ENCODE assay signal across 41 mouse cellular contexts in genomic region chr4:120611005-120611404, GRCm38 (mm10). TPM values are rescaled to one million over a fixed set of nuclear protein-coding genes. Genes with fewer than 3 reads are reported as not detected.
DNase-seq lines count a peak whose midpoint lies in the region; ATAC-seq and TF ChIP-seq lines count a peak whose summit lies in the region.
"Had no signal": no experiment of that assay in that cellular context is flagged by ENCODE, and none has a peak within 500 bp of the region (broad histone marks: within the 10 kb centered on the region; RNA-seq: fewer than 3 reads in every experiment).

No protein-coding gene starts in this region.

- no peak for TF ChIP-seq EP300 in heart, postnatal 0 days (IDR thresholded peaks at IDR 0.05; ENCODE audit: low read depth)

- ATAC-seq in heart, embryonic 12.5 days (ENCODE audit: insufficient number of reproducible peaks, low FRiP score): no peak
- ATAC-seq in heart, postnatal 0 days (ENCODE audit: insufficient read depth, low read depth): no peak
- ATAC-seq in frontal cortex, adult (ENCODE audit: low TSS enrichment): no peak
- ATAC-seq: forebrain, embryonic 16.5 days; intestine, embryonic 16.5 days; liver, embryonic 12.5 days; liver, postnatal 0 days; midbrain, embryonic 16.5 days; Patski had no signal

- no peak overlapping the region for H3K4me3 ChIP-seq in cerebellum, adult 2 months (replicated peaks; ENCODE audit: insufficient read depth, low read depth, low read length)
- no peak overlapping the region for H3K4me3 ChIP-seq in heart, embryonic 12.5 days
- H3K4me3 ChIP-seq in heart, postnatal 0 days (ENCODE audit: low read depth, low read length): no peak overlapping the region
- no peak overlapping the region for H3K4me3 ChIP-seq in olfactory bulb, adult 2 months (ENCODE audit: insufficient read depth, low read depth, low read length)
- H3K4me3 ChIP-seq: erythroblast, embryonic 14.5 days; hindbrain, embryonic 13.5 days; liver, embryonic 12.5 days had no signal

- WGBS in cerebellum, adult 2 months: 79% methylated on average over 3 of the region's 3 CpGs
- WGBS in heart, embryonic 12.5 days: 94% methylated on average over 3 of the region's 3 CpGs
- WGBS in heart, postnatal 0 days: 85% methylated on average over 3 of the region's 3 CpGs
- WGBS in olfactory bulb, adult 2 months: 75% methylated on average over 3 of the region's 3 CpGs

- 0 out of 2 replicates have a peak overlapping the region, but pooled peaks have one; percentile 57 for H3K27ac ChIP-seq in cerebellum, adult 2 months (ENCODE audit: insufficient read depth, low read length)
- peak overlapping the region; percentile 54; the same call in 1 of the 2 replicates for H3K27ac ChIP-seq in heart, embryonic 12.5 days (ENCODE audit: poor library complexity, severe bottlenecking)
- peak overlapping the region; percentile 57; the same call in 1 of the 2 replicates for H3K27ac ChIP-seq in heart, postnatal 0 days (ENCODE audit: low read depth)
- H3K27ac ChIP-seq in olfactory bulb, adult 2 months (ENCODE audit: insufficient read depth, low read depth, low read length): peak overlapping the region; percentile 36; the same call in 1 of the 2 replicates
- H3K27ac ChIP-seq: hindbrain, embryonic 13.5 days had no signal

- H3K9ac ChIP-seq in heart, embryonic 12.5 days: no peak overlapping the region
- no peak overlapping the region for H3K9ac ChIP-seq in heart, postnatal 0 days (replicated peaks; ENCODE audit: low read depth, low read length)
- H3K9ac ChIP-seq: hindbrain, embryonic 13.5 days; liver, embryonic 12.5 days; liver, postnatal 0 days had no signal

- H3K4me2 ChIP-seq in heart, embryonic 12.5 days: no peak overlapping the region
- no peak overlapping the region for H3K4me2 ChIP-seq in heart, postnatal 0 days (ENCODE audit: low read depth, low read length)
- H3K4me2 ChIP-seq: hindbrain, embryonic 13.5 days; liver, embryonic 12.5 days; midbrain, embryonic 11.5 days had no signal

- peaks cover 39% of the 10 kb centered on the region for H3K4me1 ChIP-seq in cerebellum, adult 2 months (ENCODE audit: control insufficient read depth, insufficient read depth, low read length)
- H3K4me1 ChIP-seq in heart, embryonic 12.5 days (replicated peaks): peaks cover 51% of the 10 kb centered on the region
- peaks cover 32% of the 10 kb centered on the region for H3K4me1 ChIP-seq in heart, postnatal 0 days (ENCODE audit: control insufficient read depth, insufficient read depth)
- peaks cover 25% of the 10 kb centered on the region for H3K4me1 ChIP-seq in olfactory bulb, adult 2 months (ENCODE audit: control insufficient read depth, insufficient read depth, low read length)

- H3K27me3 ChIP-seq in cerebellum, adult 2 months (ENCODE audit: control insufficient read depth, insufficient read depth, low read length): no peaks in the 10 kb centered on the region
- no peaks in the 10 kb centered on the region for H3K27me3 ChIP-seq in heart, embryonic 12.5 days (replicated peaks)
- no peaks in the 10 kb centered on the region for H3K27me3 ChIP-seq in heart, postnatal 0 days (ENCODE audit: control insufficient read depth, insufficient read depth, low read length)
- H3K27me3 ChIP-seq: CH12.LX; hindbrain, embryonic 13.5 days; liver, embryonic 12.5 days; Patski had no signal

- no peak for DNase-seq in cerebellum, adult 2 months
- DNase-seq in cerebellum, adult 9-10 months: no peak
- no peak for DNase-seq in heart, adult 11 months
- no peak for DNase-seq in heart, postnatal 0 days (ENCODE audit: low spot score)
- no peak for DNase-seq in heart, adult 18-20 months
- DNase-seq: adrenal gland, postnatal 25 days; cerebellum, postnatal 14 days; gastrocnemius, postnatal 10 days; kidney, postnatal 14 days; left cerebral cortex, postnatal 4 days; liver, postnatal 0 days; lung, postnatal 36 days; right cerebral cortex, adult 18-20 months; spleen, adult 18-20 months had no signal

- TF ChIP-seq CTCF in cerebellum, adult 2 months (IDR thresholded peaks at IDR 0.05; ENCODE audit: borderline replicate concordance, insufficient read depth, low read depth, low read length): no peak
- TF ChIP-seq CTCF in heart, postnatal 0 days (IDR thresholded peaks at IDR 0.05; ENCODE audit: low read depth): no peak
- TF ChIP-seq CTCF in olfactory bulb, adult 2 months (IDR thresholded peaks at IDR 0.05; ENCODE audit: insufficient read depth, low read depth, low read length): no peak

- no peaks in the 10 kb centered on the region for H3K36me3 ChIP-seq in heart, embryonic 12.5 days
- no peaks in the 10 kb centered on the region for H3K36me3 ChIP-seq in heart, postnatal 0 days (replicated peaks; ENCODE audit: control insufficient read depth, insufficient read depth, low read length)
- H3K36me3 ChIP-seq: hindbrain, embryonic 13.5 days; liver, embryonic 12.5 days had no signal

- no peaks in the 10 kb centered on the region for H3K9me3 ChIP-seq in heart, embryonic 12.5 days (replicated peaks)
- H3K9me3 ChIP-seq in heart, postnatal 0 days (replicated peaks; ENCODE audit: control insufficient read depth, low read length): no peaks in the 10 kb centered on the region
- H3K9me3 ChIP-seq: hindbrain, embryonic 13.5 days; liver, embryonic 12.5 days had no signal

- no peak for TF ChIP-seq POLR2A in cerebellum, adult 2 months (IDR thresholded peaks at IDR 0.05; ENCODE audit: borderline replicate concordance, insufficient read depth, low read length)
- TF ChIP-seq POLR2A in olfactory bulb, adult 2 months (IDR thresholded peaks at IDR 0.05; ENCODE audit: insufficient read depth, low read depth, low read length): no peak

RNA-seq across cellular contexts. Expression of gene Gm8439, which starts 22.5 kb away (rescaled TPM):
- polyA plus RNA-seq in cerebellum, adult 2 months (2012; rRNA removed): not detected in 2 replicates
- polyA plus RNA-seq in heart, embryonic 12.5 days (2016; fragmentation: Nextera tagmentation; extraction: Ambion mirVana): not detected in 2 replicates
- not detected in 2 replicates for total RNA-seq in heart, postnatal 0 days (2014; rRNA removed; ENCODE audit: low replicate concordance)
- 0.53 TPM in 1 of 2 replicates, not detected in the other for polyA plus RNA-seq in heart, postnatal 0 days (2015; fragmentation: Nextera tagmentation; extraction: Ambion mirVana)
- not detected for total RNA-seq in heart, adult 18-20 months (2021)
- polyA plus RNA-seq in olfactory bulb, adult 2 months (2012; ENCODE audit: insufficient read depth, insufficient read length, low replicate concordance, missing spikeins): not detected in 2 replicates
- total RNA-seq: adrenal gland, adult 18-20 months; adrenal gland, postnatal 25 days; CH12.LX; gastrocnemius, postnatal 10 days; granulocyte monocyte progenitor cell, adult 5-6 weeks; layer of hippocampus, postnatal 10 days; left cerebral cortex, adult 8-10 months; left cerebral cortex, postnatal 4 days; MEL; neutrophil, adult 5-6 weeks had no signal
- polyA plus RNA-seq: C2C12; cortical plate, adult 2 months; embryonic facial prominence, embryonic 14.5 days; erythroblast, embryonic 14.5 days; forebrain, embryonic 11.5 days; forebrain, embryonic 16.5 days; hindbrain, embryonic 13.5 days; intestine, embryonic 16.5 days; kidney, embryonic 14.5 days; limb, embryonic 14.5 days; liver, embryonic 12.5 days; lung, embryonic 16.5 days; midbrain, embryonic 11.5 days; midbrain, embryonic 16.5 days; neural tube, embryonic 11.5 days; Patski; stomach, embryonic 16.5 days had no signal

RNA-seq across cellular contexts. Expression of gene Ctps, which starts 40.9 kb away (rescaled TPM):
- polyA plus RNA-seq in cerebellum, adult 2 months (2012; rRNA removed): 28.8 and 29.7 TPM in 2 replicates
- polyA plus RNA-seq in heart, embryonic 12.5 days (2016; fragmentation: Nextera tagmentation; extraction: Ambion mirVana): 119 and 122 TPM in 2 replicates
- total RNA-seq in heart, postnatal 0 days (2014; rRNA removed; ENCODE audit: low replicate concordance): 61.2 and 79.7 TPM in 2 replicates
- 57.8 and 66.6 TPM in 2 replicates for polyA plus RNA-seq in heart, postnatal 0 days (2015; fragmentation: Nextera tagmentation; extraction: Ambion mirVana)
- 10 to 100 TPM; 25.9 to 28.0 TPM for total RNA-seq in heart, adult 18-20 months (2021)
- polyA plus RNA-seq in olfactory bulb, adult 2 months (2012; ENCODE audit: insufficient read depth, insufficient read length, low replicate concordance, missing spikeins): not detected in 2 replicates

RNA-seq across cellular contexts. Expression of gene Cited4, which starts 55.4 kb away (rescaled TPM):
- polyA plus RNA-seq in cerebellum, adult 2 months (2012; rRNA removed): 9.3 and 12.5 TPM in 2 replicates
- polyA plus RNA-seq in heart, embryonic 12.5 days (2016; fragmentation: Nextera tagmentation; extraction: Ambion mirVana): 41.2 and 43.6 TPM in 2 replicates
- 106 and 123 TPM in 2 replicates for total RNA-seq in heart, postnatal 0 days (2014; rRNA removed; ENCODE audit: low replicate concordance)
- polyA plus RNA-seq in heart, postnatal 0 days (2015; fragmentation: Nextera tagmentation; extraction: Ambion mirVana): 51.0 and 74.0 TPM in 2 replicates
- 10 to 100 TPM; 35.6 to 51.5 TPM for total RNA-seq in heart, adult 18-20 months (2021)
- not detected in 2 replicates for polyA plus RNA-seq in olfactory bulb, adult 2 months (2012; ENCODE audit: insufficient read depth, insufficient read length, low replicate concordance, missing spikeins)
- total RNA-seq: neutrophil, adult 5-6 weeks had no signal
- polyA plus RNA-seq: C2C12 had no signal

Comparison
In these comparisons a context has a peak if more than half of its experiments do, and no peak if none do; other contexts are left out.
1. RNA of gene Cited4, which starts 55.4 kb away (polyA plus RNA-seq): 51.0 to 74.0 TPM in heart, postnatal 0 days, 41.2 to 43.6 TPM in heart, embryonic 12.5 days and 9.3 to 12.5 TPM in cerebellum, adult 2 months; not detected in olfactory bulb, adult 2 months; every median in the first group is over 10 times any median in the second.
2. Peak in every context shown above with its lines, with median percentiles within 50 percentile points of each other: H3K27ac ChIP-seq.